Mouse (Mus musculus) lung, postnatal 14 days (tissue): Measurements from ENCODE around the gene Gpld1.

Experiments
- DNase-seq: peaks from one replicate; pipeline ENCODE4 v3.0.0; 2021

Gpld1 gene

DNA sequence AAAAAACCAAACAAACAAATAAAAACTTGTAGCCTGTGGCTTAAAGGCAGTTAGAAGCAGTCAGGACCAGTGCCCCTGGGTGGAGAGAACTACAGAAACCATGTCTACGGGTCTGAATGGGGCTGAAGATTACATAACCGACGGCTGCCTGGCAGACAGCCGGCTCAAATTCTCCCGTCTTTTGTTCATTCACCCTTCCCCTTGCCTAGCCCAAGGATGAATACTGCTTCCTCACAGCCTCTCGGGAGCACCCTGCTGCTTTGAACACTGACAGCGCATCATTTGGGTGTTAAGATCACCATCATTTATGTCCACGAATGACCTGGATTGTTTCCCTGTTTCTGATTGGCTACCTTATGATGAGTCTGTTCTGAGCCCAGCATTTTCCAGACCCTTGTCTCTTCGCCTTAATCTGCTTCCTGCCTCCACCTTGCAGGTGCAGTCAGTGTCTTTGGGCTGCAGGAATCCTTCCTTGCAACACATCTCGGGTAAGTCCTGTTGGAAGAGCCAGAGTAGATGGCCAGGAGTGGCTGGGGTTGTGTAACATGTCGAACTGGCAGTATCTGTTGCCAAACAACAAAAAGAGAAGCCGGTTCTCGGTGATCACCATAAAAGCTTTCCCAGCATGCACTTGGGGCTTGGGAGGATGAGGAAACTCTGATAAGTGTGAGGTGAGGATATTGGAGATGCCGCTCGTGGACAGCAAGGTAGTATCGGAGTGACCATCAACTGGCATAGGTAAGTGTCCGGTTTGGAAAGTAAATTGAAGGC is at the start of gene Gpld1:
Gene Gpld1 (plus strand): TSS at position 641 of the 771 bp plus-strand sequence.
- DNase-seq: no peak

DNA sequence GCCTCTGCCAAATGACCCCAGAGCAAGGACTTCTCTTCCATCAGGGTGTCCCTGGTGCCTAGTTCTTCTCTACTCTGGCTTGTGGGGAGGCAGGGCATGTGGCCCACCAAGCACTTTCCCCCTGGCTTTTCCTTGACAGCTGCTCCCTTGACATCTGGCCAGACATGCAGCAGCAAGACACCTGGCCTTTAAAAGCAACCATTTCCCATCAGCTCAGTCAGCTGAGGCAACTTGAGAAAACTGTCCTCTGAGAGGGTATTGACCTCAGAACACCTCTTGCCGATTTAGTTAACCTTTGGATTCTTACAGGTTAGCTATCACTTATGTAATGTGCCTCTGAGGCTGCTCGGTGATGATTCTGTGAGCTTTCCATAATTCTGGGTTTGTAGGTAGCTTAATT is 49.1 kb upstream of the Gpld1 start:
- DNase-seq: no peak

DNA sequence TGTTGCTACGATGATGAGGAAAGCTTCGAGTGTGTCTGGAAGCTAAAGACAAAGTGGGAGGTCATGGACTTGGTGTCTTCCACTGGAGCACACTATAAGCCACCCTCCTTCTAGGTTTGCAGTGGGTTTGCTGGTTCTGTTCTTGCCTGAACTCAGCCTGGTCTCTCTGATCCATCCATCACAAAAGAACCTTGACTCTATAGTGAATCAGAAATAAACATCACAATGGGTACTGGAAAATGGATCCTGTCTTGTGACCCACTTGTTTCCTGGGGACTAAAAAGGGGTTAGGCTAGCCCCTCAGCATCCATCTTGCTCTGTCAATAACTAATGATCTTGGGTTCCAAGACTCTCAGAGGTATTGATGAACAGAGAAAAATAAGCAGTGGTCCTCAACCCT is 41.0 kb upstream of the Gpld1 start:
- DNase-seq: no peak

DNA sequence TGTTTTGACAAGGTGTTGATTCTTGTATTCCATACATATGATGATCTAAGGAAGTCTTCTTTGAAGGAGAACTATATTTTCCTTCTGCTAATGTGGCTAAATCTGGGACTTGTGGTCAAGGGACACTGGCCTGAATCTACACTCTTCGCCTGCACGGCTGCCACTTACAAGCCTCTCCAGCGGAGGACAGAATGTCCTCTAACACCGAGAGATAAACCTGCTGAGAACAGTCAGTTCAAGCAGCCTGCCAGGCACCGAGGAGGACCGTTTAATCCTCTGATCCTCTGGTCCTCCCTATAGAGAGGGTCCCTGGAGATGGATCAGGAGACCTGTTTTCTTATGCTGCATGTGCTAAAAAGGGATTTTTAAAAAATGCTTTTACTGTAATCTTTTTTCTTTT is 39.5 kb upstream of the Gpld1 start:
- DNase-seq: no peak

DNA sequence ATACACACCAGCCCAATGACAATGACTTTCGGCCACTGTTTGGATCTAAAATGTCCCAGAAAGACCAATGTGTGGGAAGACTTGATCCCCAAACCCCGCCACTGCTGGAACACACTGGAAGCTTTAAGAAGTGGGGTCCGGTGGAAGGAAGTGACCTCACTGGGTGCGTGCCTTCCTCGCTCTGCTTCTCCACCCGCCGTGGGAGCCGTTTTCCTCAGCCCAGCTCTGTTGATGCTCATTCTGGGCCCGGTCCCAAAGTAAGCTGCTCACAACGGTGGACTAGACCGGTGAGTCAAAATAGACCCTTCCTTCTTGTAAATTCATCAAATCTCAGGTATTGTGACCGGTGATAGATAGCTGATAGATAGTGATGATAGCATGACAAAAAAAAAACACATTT is 37.5 kb upstream of the Gpld1 start:
- no peak for DNase-seq

GRCm38 (mm10) chr13:24906831-24907570 is 36.0 kb upstream of the Gpld1 start:
- DNase-seq: no peak

- no peak for DNase-seq
Observed at GRCm38 (mm10) chr13:24909112-24909511, 33.8 kb upstream of the Gpld1 start.

DNA sequence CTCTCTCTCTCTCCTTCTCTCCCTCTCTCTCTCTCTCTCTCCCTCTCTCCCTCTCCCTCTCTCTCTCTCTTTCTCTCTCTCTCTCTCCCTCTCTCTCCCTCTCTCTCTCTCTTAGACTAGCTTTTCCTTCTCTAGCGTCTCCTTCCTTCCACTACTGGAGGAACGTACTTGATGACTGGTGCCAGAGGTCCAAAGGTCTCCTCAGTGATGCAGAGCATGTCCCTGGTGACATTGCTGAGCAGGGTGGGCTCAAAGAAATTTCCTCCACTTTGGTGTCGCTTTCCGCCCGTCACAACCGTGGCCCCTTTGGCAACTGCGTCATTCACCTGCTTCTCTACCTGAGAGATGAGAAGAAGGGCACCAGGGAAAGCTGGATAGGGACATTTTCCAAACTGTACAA is 29.4 kb upstream of the Gpld1 start:
- DNase-seq: no peak

- DNase-seq: no peak
Observed at GRCm38 (mm10) chr13:24914915-24915314, 28.0 kb upstream of the Gpld1 start.

DNA sequence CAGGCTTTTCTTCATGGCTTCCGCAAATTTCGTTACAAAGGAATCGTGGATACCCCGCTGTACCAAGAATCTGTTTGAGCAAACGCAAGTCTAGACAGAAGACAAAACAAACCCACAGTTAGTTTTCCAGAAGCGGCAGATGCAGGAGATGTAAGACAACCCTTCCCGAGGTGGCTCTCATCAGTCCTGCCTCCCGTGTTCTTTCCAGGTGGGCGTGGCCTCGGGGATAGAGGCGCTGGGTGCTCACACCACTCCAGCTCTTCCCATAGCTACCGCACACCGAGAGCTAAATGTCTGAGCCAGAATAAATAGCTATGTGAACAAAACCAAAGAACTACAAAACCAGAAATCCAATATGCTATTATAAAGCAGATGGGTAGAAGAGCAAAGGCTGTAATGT is 27.1 kb upstream of the Gpld1 start:
- no peak for DNase-seq

GRCm38 (mm10) chr13:24920333-24920977 is 22.5 kb upstream of the Gpld1 start:
- DNase-seq: peak; percentile 69

DNA sequence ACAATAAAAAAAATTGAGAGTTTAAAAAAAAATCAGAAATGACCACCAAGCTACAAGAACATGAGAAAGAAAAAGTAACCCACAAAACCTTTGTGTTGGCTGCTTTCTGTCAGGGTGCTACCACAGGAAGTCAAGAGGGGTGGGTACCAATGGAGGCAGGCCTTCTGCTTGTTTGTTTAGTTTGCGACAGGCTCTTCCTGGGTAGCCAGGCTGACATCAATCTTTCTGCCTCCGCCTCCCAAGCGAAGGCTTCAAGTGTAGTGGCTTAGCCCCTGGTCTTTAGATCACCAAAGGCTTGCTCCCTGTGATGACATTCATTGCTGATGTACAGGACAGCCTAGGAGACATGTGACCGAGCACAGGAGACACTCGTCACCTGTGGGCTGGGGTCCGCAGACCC is 21.7 kb upstream of the Gpld1 start:
- DNase-seq: no peak

DNA sequence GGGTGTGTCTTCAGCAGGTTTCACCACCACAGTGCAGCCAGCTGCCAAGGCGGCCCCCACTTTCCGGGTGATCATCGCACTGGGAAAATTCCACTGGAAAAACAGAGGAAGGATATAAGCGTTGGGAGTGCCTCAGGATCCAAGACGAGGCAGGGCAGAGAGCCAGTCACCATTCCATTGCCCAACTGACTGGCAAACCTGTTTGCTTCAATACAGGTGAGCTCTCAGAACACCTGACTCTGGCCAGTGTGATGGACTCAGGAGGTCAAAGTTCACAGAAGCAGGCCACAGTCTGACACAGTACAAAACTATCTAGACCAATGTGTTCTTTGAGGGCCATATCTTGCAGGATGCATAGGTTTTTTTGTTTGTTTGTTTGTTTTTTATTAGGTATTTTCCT is 19.0 kb upstream of the Gpld1 start:
- no peak for DNase-seq

GRCm38 (mm10) chr13:24930591-24930990 is 12.4 kb upstream of the Gpld1 start:
- no peak for DNase-seq

GRCm38 (mm10) chr13:24933199-24933598 is 9.8 kb upstream of the Gpld1 start:
- no peak for DNase-seq

GRCm38 (mm10) chr13:24936772-24937107 is 6.2 kb upstream of the Gpld1 start:
- DNase-seq: no peak

DNA sequence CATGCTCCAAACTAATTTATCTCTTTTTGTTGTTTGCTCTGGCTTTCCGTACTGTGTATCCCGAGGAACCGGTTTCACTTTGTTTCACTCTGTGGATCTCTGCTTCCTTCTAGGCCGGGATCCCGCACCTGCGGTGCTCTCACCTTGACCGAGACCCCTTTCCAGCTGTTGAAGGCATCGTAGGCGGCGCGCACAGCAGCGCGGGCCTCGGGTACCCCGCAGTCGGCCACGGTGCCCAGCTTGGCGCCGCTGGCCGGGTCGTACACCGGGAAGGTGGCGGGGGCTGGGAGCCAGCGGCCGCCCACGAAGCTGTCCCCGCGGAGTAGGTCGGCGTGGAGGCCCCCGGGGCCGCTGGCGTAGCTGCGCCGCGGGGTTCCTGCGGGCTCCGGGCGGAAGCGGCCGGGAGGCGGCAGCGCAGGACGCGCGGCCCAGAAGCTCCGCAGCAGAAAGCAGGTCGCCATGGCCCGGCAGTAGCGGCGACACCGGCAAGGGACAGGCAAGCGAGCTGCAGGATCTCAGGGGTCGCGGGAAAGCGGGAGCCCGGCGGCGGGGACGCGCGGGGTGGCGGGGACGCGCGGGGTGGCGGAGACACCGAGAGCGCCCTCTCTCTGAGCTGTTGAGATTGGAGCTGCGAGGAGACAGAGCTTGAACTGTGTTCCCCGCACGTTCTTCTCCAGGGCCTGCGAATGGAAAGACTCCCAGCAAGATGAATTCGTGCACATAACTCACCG is 5.7 kb upstream of the Gpld1 start, which contains the start of gene Aldh5a1:
Gene Aldh5a1 (minus strand): TSS at position 554 of the 731 bp plus-strand sequence.
- peak; percentile 79 for DNase-seq

DNA sequence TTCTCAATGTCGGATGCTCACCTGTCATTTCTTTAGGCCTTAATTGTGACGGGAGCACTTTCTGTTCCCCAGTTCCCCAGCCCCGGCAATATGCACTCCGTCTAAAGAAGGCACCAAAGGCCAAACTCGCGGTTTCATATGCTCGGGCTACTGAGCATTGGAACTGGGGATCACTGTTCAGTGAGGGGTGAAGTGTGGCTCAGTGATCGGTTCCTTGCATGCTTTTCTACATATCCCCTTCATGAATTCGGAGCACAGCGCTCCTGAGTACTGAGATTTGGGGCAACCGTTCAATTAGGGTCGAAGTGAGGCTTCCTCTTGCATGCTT is 5.1 kb upstream of the Gpld1 start:
- DNase-seq: no peak

- peak; percentile 89 for DNase-seq
Observed at GRCm38 (mm10) chr13:24938683-24939082, 4.3 kb upstream of the Gpld1 start.

DNA sequence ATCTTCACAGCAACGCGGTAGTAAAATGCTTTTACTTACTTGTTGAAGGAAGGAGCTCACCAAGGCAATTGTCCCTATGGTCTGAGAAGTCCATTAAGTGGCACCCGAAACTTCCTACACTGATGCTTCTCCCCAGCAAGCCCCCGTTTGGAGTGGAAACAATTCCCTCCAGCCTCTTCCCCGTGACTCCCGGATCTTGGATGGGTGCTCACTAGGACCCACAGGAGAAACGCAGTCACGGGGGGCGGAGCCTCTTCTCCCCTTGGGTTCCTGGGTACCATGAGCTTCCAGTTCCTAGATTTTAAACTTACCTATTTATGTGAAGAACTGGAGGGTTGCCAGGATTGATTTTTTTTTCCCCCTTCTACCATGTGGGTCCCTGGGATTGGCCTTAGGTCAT is 3.5 kb upstream of the Gpld1 start:
- DNase-seq: no peak

DNA sequence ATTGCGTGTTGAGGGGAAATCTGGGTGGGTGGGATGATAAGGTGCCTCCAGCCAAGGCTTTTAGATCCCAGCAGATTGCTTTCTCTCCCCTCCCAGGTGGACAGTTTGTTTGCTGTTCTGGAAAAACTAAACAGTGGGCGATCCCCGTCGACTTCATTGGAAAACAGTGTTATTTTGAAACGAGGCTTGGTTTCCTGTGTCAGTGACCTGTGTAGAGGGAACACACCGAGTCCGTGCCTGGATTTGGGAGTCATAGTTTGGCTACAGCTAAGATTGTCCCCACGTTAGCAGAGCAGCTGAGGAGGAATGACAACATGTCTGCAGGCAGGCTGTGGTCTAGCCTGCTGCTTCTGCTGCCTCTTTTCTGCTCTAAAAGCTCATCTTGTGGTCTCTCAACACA is 351 bp downstream of the Gpld1 start:
- DNase-seq: no peak

DNA sequence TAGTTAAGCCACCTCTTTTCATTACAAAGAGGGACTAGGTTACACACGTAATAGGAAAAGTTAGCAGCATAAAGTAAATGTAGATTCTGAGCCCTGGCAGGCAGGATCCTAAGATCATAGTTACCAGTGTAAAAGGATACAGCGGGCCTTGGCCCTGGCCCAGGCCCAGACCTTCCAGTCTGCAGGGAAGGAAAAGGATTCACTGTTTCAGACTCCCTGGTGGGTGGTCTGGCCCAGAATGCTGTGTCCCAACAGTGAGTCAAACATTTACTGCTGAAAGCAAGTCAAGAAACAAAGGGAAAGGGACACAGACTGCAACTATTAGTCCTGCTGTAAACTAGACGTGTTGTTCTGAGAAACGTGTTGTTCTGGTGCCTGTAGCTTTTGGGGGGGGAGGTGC is 2.6 kb downstream of the Gpld1 start:
- DNase-seq: no peak

GRCm38 (mm10) chr13:24947158-24947557 is 4.2 kb downstream of the Gpld1 start:
- no peak for DNase-seq

DNA sequence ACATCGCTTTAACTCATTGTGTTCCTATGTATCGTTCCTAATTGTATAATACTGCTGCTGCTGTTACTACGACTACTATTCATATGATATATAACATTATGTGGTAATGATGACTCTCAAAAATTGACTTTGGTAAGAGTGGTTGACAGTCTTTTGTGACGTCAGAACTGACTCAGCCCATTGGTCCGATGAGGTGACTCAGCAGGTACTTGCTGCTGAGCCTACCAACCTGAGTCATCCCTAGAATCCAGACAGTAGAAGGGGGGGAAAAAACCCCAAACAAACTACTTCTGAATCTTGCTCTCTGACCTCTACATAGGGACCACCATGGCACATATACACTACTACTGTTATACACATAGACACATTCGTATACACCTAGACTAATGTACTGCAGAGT is 5.9 kb downstream of the Gpld1 start:
- DNase-seq: no peak
